Mouse (Mus musculus): ENCODE data around the gene Shank1. TPM values are rescaled to one million over a fixed set of nuclear protein-coding genes. Genes with fewer than 3 reads are reported as not detected.

Gene Shank1
- total RNA-seq, 2 experiments from 2014 or later = 423 to 432 TPM

DNA sequence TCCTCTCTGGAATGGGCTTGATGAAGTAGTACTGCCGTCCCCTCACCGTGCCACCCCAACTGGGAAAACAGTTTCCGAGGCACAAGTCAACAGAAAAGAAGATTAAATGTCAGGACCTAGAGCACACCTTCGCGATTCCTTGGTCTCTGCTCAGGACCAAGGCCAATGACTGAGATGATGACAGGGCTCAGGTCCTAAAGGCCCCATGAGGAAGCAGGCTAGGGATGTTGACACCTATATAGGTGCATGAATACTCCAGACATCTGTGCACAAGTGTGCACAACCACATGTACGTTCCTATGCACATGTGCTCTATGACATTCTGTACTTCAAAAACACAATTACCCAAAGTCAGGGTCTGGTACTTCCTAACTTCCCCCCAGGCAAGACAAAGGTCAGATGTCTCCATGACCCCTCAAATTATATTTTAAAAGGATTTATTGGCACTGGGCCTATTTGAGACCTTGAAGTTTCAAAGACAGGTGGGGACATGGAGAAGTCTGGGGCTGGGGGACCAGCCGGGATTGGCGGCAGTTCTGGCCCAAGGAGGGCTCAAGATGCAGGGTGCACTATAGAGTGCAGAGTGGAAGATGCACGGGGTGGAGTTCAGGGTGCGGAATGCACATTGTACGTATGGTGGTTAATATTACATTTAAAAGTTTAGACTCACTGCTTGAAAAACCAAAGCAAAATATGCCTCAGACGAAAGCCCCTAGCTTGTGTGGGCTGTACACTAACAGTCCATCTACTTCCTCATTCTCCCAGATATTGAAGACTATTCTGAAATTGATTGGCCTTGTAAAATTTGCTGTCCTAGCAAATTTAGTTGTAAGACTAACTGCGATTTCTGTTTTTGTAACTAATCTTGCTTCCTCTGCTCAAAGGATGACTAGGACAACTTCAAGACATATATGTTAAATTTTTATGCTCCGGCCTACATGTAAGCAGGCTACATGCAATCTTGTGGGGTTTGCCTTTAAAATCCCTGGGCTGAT lies 6.4 kb upstream of the Shank1 start:
- intact Hi-C loops (cut with DNase I) = no loop called here
- no peak for DNase-seq (ENCODE audit: extremely low spot score in 1 of 2, low spot score in 2 of 2)

DNA sequence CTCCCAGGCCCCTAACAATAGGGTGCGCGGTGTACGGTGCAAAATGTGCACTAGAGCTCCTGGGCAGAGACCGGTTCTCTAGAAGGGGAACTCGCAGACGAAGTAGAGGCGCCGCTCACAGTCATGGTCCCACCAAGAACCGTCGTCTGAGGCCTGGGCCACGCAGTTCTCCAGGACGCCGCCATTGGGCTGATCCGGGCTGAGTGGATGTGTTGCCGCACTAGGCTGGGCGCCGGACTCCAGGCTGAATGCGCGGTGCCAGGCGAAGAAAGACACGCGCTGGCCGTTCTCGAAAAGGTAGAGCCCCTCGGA lies 5.6 kb upstream of the Shank1 start:
- intact Hi-C loops (cut with DNase I) = no loop called here
- no peak for DNase-seq (ENCODE audit: extremely low spot score in 1 of 2, low spot score in 2 of 2)

DNA sequence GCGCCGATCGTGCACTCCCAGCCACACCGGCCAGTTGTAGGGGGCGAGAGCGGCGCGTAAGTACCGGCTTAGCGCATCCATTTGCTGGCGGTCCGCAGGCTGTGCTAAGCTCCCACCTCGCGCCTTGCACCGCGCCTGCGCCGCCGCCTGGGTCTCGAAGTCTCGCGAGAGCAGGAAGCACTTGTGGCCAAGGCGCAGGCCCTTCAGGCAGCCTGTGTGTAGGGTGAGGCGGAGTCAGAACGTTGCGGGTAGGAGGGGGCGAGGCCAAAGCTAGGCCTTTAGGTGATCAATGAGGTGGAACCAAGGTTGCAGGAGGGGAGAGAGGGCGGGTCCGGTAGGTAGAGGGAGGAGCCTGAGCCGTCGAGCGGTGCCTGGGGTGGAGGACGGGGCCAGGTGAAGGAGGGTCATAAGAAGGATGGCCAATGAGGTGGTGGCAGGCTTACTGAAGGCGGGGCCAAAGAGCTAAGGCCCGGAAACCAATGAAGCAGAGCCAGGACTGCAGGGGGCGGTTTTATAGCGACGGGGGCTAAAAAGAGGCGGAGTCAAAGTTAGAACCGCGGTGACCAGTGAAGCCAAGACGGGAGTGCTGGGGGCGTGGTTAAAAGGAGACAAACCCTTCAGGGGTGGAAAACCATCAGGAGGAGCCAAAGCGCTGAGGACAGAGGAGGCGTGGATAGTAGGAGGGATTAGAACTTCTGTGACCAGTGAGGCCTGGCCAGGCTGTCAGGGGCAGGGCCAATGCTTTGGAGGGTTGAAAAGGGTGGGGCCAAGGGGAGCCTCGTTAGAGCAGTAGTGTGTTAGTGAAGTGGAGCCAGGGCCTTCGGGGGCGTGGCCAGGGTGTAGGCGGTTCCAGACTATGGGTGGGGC lies 5.0 kb upstream of the Shank1 start:
- peak; percentile 96 to 98 for DNase-seq (ENCODE audit: extremely low spot score in 1 of 2, low spot score in 2 of 2)
- intact Hi-C loops (cut with DNase I) = loop anchor here (5.0 kb wide), 1 partner anchor 38 kb away; no protein-coding TSS in a partner anchor

DNA sequence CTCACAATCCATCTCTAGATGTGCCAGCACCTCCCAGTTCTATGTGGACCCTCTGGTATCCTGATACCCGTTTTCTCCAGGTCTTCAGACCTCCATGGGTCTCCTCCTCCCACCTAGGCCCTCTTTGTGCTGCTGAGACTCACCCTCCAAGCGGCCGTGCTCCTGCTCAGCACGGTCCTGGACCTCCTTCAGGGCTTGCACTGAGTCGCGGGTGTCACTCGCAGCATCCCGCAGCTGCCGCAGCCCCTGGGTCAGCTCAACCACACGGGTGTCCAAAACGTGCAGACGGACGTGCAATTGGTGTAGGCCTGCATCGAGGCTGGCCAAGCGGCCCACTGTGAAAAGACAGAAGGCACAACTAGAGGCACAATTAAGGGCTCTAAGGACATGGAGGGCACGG lies 4.4 kb upstream of the Shank1 start:
- intact Hi-C loops (cut with DNase I) = loop anchor here (5.0 kb wide), 1 partner anchor 38 kb away; no protein-coding TSS in a partner anchor
- DNase-seq (ENCODE audit: extremely low spot score in 1 of 2, low spot score in 2 of 2) = peak in 1 of 2 experiments; percentile 51

DNA sequence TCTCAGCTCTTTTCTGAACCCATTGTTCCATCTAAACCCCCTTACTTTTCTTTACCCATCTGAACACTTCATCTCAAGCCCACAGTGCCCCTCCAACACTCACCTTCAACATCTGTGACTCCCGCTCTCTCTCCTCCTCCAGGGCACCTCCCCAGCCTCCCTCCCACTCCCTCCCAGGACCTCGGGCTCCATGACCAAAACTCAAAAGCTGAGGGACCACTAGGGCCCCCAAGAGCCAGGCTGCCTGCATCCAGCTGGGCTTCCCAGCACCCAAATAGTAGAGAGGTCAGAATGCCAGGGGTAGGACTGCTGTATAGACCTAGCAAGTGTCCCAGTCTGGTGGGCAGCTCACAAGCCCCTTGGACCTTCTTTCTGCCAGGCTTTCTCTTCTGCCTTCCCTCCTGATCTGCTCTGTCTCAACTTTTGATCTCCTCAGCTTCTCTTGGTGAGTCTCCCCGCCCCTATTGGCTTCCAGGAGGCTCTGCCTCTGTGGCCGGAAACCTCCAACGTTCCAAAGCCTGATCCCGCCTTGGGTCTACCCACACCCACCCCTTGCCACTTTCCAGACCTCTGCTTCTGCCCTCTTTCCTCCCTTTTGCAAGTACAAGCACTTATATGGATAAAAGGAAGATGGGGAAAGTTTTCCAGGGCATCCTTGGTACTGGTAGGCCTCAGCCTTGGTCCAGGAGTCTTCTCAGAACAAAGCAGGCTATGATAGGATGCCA lies 3.4 kb upstream of the Shank1 start, which contains the start of gene Clec11a:
TSS of gene Clec11a (minus strand) at position 387 of the 725 bp plus-strand sequence.
- DNase-seq (ENCODE audit: extremely low spot score in 1 of 2, low spot score in 2 of 2) = no peak
- intact Hi-C loops (cut with DNase I) = loop anchor here (5.0 kb wide), 1 partner anchor 39 kb away; no protein-coding TSS in a partner anchor

DNA sequence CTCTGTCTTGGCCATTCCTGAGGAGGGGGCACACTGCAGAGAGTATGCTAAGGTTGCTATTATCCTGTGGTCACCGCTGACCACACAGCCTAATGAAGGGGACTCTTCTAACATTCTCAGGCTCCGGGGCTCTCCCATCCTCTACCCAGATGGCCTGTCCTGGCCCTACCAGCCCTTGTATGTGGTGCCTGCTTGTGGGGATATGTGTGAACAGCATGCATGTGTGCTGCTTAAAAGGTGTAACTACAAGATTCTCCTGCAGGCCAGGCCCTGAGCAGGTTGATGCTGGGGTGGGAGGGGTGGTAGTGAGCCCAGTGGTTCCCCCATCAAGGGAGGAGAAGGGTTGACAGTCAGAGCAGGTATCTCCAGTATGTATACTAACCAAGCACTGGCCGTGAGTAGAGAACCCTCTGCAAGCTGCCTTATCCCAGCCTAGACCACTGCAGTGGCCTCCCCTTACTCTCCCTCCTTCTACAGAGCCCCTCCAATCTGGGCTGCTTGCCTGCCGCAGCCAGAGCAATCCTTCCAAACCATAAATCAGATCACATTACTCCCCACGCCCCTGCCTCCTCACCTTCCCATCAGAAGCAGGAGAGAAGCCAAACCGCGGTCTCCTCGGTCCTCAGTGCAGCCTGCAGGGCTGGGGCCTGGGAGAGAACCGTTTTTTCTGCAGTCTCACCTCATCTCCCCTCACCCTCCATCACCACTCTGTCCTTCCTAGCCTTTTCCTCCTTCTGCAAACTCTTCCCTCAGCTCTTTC lies 2.6 kb upstream of the Shank1 start:
- intact Hi-C loops (cut with DNase I) = loop anchor here (5.0 kb wide), 1 partner anchor 40 kb away; no protein-coding TSS in a partner anchor
- DNase-seq (ENCODE audit: extremely low spot score in 1 of 2, low spot score in 2 of 2) = no peak

DNA sequence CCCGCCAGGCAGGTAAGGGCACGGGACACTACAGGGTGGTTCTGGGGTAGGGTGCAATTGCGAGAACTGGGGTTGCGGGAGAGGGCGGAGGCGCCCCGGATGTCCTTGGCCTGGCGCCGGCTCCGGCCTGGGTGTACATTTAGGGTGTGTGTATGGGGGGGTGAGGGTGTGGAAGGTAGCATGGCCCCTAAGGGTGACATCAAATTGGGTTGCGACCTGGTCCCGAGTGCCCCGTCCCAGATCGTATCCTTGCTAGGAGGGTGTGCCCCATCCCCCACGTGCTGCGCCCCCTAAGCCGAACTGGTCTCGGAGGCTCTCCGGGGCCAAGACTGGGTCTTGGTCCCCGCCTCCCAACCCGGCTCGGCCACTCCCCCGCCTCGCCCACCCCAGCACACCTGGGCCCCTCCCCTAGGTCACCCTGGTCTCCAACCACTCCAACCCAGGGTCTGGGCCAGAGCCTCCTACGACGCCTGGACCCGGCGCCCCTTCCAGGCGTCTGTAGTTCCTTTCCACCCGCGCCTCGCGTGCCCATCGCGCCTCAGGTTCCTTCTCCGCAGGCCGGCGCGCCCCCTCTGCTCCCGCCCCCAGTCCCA lies 328 bp downstream of the Shank1 start:
- DNase-seq (ENCODE audit: extremely low spot score in 1 of 2, low spot score in 2 of 2) = peak in 1 of 2 experiments; percentile 61
- intact Hi-C loops (cut with DNase I) = no loop called here

DNA sequence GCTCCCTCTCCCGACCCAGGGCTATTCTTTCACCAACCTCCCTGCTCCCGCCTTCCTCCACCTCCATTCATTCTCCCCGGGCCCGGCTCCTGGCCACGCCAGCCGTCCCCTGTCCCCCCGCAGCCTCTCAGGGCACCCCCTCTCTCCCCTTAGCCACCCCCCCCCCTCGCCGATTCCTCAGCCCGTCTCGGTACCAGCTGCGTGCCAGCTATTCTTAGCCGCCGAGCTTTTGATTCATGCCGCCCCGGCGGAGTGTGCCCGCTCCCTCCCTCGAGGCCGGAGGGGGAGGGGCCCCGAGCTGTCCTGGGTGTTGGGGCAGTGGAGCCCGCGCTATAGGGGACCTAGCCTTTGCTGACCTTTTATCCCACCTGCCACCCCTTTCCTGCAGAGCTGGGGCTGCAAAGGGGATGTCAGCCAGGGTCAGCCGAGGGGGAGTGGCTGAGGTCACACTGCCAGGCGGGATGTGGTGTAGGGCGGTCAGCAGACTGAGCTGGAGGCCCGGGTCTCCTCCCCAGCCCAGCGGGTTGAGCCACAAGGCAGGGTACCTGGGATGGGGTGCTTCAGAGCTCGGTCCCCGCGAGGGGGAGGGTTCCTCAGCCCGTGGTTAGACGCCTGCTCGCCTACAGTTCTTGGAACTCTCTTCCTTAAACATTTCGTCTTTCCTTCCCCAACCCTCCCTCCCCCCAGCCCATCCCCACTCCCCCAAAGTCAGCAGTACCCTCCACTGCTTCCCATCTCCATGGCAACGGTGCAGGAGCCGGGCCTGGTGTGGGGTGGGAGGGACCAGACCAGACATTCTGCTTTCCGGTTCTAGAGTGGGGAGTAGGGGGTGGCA lies 1.0 kb downstream of the Shank1 start:
- DNase-seq (ENCODE audit: extremely low spot score in 1 of 2, low spot score in 2 of 2) = peak in 1 of 2 experiments; percentile 83
- intact Hi-C loops (cut with DNase I) = no loop called here

DNA sequence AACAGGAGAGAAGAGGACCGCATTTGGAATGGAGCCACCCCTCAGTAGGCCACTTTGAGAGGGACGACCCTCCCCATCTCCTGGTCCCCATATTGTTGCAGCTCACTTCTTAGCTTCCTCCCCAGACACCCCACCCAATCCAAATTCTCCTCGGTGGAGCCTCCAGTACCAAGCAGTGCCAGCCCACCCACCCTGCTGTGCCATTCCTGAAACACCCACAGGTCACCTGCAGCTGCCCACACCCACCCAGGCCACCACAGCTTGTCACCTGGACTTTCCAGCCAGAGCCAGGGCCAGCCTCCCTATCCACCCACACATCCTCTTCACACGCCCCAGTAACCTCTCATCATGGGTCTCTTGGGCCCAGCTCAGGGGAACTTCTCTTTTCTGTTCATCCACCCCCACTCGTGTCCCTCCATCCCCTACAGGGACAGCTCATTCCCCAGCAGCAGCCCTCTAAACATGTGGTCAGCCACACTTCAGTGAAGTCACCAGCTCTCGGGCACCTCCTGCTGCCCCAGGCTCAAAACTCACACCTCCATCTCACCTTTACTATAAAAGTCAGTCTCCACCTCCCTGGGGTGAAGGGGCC lies 1.8 kb downstream of the Shank1 start:
- intact Hi-C loops (cut with DNase I) = no loop called here
- DNase-seq (ENCODE audit: extremely low spot score in 1 of 2, low spot score in 2 of 2) = no peak

DNA sequence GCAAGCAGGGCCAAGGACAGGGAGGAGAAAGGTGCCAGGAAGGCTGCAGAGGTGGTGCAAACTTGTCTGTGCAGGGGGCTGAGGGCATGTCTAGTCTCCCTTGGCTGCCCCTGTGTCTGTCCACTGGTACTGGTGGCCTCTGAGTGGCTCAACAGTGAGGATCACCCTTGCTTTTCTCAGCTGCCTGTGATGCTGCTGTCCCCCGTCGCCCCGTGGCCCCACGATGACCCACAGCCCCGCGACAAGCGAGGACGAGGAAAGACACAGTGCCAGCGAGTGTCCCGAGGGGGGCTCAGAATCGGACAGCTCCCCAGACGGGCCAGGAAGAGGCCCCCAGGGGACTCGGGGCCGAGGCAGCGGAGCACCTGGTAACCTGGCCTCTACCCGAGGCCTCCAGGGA lies 2.4 kb downstream of the Shank1 start:
- intact Hi-C loops (cut with DNase I) = no loop called here
- no peak for DNase-seq (ENCODE audit: extremely low spot score in 1 of 2, low spot score in 2 of 2)

DNA sequence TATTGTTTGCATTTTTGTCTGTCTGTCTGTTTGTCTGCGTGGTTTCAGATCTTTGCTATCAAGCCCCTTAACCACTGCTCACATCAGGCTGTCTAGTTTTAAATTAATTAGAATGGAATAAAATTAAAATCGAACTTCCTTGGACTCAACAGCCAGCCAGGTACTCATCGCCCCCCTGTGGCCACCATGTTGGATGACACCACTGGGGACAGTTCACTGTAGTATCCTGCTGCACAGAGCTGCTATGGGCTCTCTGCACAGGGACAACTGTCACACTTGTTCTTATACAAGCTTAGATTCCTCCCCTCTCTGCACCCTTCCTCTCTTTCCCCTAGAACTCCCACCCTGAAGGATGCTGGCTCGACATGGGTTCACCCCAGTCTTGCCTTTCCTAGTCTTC lies 7.9 kb downstream of the Shank1 start:
- intact Hi-C loops (cut with DNase I) = no loop called here

DNA sequence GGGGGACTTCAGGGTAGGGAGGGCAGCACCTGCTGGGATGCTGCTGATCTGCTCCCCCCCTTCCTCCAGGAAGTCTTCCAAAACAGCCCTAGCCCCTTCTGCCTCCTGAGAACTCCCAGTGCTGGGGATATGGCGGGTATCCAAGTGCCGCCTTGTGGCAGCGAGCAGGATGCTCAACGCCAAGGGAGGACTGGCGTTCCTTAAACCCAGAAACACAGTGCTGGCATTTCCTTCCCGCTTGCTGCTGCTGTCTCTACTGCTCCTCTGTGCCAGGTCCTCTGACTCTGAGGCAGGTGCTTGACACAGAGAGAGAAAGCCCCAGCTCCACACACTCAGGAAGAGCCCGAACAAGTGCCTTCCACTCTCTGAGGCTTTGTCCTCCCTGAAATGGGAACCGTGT lies 10.8 kb downstream of the Shank1 start:
- intact Hi-C loops (cut with DNase I) = no loop called here

More for the DNA sequence above, 7.9 kb downstream of the Shank1 start:
- no peak for DNase-seq (ENCODE audit: extremely low spot score in 1 of 2, low spot score in 2 of 2)

DNA sequence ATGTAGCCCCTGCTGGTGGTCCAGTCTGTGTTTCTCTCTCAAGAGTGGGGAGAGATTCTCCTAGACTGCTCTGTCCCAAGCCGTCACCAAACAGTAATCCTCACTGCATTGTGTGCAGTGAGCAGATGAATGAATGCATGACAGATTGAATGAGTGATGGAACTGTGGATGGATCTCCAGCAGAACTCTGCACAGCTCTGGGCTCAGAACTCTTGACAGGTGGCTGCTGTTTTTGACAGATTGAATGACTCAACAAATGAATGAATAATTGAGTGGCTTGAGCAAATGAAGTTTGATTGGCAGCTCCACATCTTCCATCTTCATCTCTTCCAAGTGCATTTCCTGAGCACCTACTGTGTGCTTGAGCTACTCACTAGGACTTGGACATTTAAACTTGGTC lies 12.2 kb downstream of the Shank1 start:
- no peak for DNase-seq (ENCODE audit: extremely low spot score in 1 of 2, low spot score in 2 of 2)
- intact Hi-C loops (cut with DNase I) = no loop called here

More for the DNA sequence above, 10.8 kb downstream of the Shank1 start:
- DNase-seq (ENCODE audit: extremely low spot score in 1 of 2, low spot score in 2 of 2) = peak; percentile 65 to 75

DNA sequence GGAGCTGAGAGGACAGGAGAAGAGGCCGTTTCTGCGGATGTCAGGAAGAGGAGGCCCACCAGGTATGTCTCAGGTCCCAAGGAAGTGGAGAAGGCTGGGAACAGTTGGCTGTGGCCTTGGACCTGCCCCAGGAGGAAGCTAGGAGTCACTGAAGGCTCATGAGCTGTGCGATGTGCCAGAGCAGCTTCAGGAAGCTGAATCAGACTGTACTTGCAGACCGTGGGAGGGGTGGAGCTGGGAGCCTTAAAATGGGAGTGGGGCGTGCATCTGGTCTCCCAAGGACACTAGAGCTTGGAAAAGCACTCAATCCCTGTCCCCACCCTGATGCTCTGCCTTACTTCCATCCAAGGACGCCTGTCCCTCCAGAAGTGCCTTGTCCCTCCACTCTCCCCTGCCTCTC lies 16.6 kb downstream of the Shank1 start:
- peak in 1 of 2 experiments; percentile 22 for DNase-seq (ENCODE audit: extremely low spot score in 1 of 2, low spot score in 2 of 2)
- intact Hi-C loops (cut with DNase I) = no loop called here

DNA sequence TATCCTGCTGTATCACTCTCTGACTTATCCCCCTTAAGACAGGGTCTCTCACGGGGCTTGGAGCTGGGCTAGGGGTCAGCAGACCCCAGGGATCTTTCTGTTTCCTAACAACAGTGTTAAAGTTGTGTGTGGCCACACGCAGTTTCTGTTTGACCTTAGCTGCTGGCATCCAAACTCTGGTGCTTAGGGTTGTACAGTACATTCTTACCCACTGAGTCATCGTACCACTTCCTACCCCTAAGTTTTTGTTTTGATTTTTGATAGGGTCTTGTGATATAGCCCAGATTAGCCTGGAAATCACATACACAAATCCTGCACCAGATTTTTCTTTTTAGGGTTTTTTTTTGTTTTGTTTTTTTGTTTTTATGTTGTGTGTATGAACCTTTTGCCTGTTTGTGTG lies 22.3 kb downstream of the Shank1 start:
- intact Hi-C loops (cut with DNase I) = no loop called here
- DNase-seq (ENCODE audit: extremely low spot score in 1 of 2, low spot score in 2 of 2) = no peak

DNA sequence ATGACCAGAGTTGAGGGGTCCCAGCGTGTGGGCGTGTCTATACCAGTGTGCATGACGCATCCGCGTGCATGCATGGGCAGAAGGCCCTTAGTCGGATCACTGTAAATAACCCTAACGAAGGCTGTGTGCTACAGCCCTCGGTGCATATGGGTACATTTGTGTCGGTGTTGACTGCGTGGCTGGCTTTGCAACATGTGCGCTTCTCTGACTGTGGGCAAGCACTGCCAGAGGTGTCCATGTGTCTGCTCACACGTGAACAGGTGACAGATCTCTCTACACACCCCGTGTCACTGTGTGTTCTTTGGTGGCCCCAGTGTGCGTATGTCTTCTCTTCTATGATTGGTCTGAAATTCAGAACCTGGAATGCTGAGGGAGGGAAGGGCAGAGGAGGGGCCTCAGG lies 24.1 kb downstream of the Shank1 start:
- intact Hi-C loops (cut with DNase I) = no loop called here
- no peak for DNase-seq (ENCODE audit: extremely low spot score in 1 of 2, low spot score in 2 of 2)
